Mouse (Mus musculus): ENCODE measurements around the gene Klk11. TPM values are rescaled to one million over a fixed set of nuclear protein-coding genes. Genes with fewer than 3 reads are reported as not detected.
A peak's percentile ranks its signal among the peaks of the same experiment; 100 is the strongest.

Gene Klk11
- total RNA-seq, 2 experiments from 2014 or later, result not detected

- Histone ChIP-seq H3K27ac (no peak overlapping the region), H3K4me3 (peak overlapping the region; percentile 56; the same call in 1 of the 2 replicates)
- intact Hi-C loops (cut with DNase I), result no loop called here
- no peak for TF ChIP-seq CTCF (IDR thresholded peaks at IDR 0.05)
- no peak for DNase-seq (ENCODE audit: extremely low spot score in 1 of 2, low spot score in 2 of 2)
Observed at GRCm38 (mm10) chr7:43797844-43798462, 23.5 kb downstream of the Klk11 start.

GRCm38 (mm10) chr7:43799876-43800275, 25.5 kb downstream of the Klk11 start:
- no peak overlapping the region for H3K4me3 ChIP-seq
- TF ChIP-seq CTCF (IDR thresholded peaks at IDR 0.05), result no peak
- intact Hi-C loops (cut with DNase I), result no loop called here
- no peak overlapping the region for H3K27ac ChIP-seq
- no peak for DNase-seq (ENCODE audit: extremely low spot score in 1 of 2, low spot score in 2 of 2)

GRCm38 (mm10) chr7:43810994-43811393, 36.6 kb downstream of the Klk11 start, which contains the start of gene Klk7:
Gene Klk7, plus strand, starts transcription at chr7:43811294.
- H3K27ac ChIP-seq, result no peak within 1 kb of the TSS
- intact Hi-C loops (cut with DNase I), result no loop called here

GRCm38 (mm10) chr7:43815211-43815610, 40.8 kb downstream of the Klk11 start:
- H3K27ac ChIP-seq, result no peak overlapping the region
- H3K4me3 ChIP-seq, result no peak overlapping the region
- no peak for DNase-seq (ENCODE audit: extremely low spot score in 1 of 2, low spot score in 2 of 2)
- TF ChIP-seq CTCF (IDR thresholded peaks at IDR 0.05), result no peak
- intact Hi-C loops (cut with DNase I), result no loop called here

More at GRCm38 (mm10) chr7:43810994-43811393, 36.6 kb downstream of the Klk11 start, which contains the start of gene Klk7:
- TF ChIP-seq CTCF (IDR thresholded peaks at IDR 0.05), result no peak
- DNase-seq (ENCODE audit: extremely low spot score in 1 of 2, low spot score in 2 of 2), result no peak
- no peak within 1 kb of the TSS for H3K4me3 ChIP-seq

- no peak overlapping the region for H3K4me3 ChIP-seq
- no peak for TF ChIP-seq CTCF (IDR thresholded peaks at IDR 0.05)
- no peak for DNase-seq (ENCODE audit: extremely low spot score in 1 of 2, low spot score in 2 of 2)
- no peak overlapping the region for H3K27ac ChIP-seq
- intact Hi-C loops (cut with DNase I), result no loop called here
Observed at GRCm38 (mm10) chr7:43816746-43817145, 42.3 kb downstream of the Klk11 start.

- no peak for DNase-seq (ENCODE audit: extremely low spot score in 1 of 2, low spot score in 2 of 2)
- Histone ChIP-seq H3K4me3 (no peak overlapping the region), H3K27ac (no peak overlapping the region)
- intact Hi-C loops (cut with DNase I), result no loop called here
- TF ChIP-seq CTCF (IDR thresholded peaks at IDR 0.05), result no peak
Observed at GRCm38 (mm10) chr7:43821581-43821980, 47.2 kb downstream of the Klk11 start.

- Histone ChIP-seq H3K27ac (no peak within 1 kb of the TSS), H3K4me3 (no peak within 1 kb of the TSS)
- DNase-seq (ENCODE audit: extremely low spot score in 1 of 2, low spot score in 2 of 2), result no peak
- TF ChIP-seq CTCF (IDR thresholded peaks at IDR 0.05), result no peak
- intact Hi-C loops (cut with DNase I), result no loop called here
Observed at GRCm38 (mm10) chr7:43824199-43824598, 49.8 kb downstream of the Klk11 start, which contains the start of gene Klk6. Gene Klk6, plus strand, starts transcription at chr7:43824499.

DNA sequence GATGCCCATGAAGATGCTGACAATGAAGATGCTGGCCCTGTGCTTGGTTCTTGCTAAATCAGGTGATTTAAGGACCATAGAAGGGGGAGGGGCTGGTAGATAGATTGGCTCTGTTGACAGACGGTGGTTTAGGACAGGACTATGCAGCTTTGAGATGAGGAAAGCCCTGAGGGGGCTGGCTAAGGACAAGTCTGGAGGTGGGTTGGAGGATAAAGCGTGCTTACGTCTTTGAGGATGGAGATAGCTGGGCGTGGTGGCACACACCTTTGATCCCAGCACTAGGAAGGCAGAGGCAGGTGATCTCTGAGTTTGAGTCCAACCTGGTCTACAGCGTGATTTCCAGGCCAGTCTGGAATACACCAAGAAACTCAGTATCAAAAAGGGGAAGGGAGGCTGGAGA, 51.7 kb downstream of the Klk11 start:
- intact Hi-C loops (cut with DNase I), result no loop called here
- no peak for DNase-seq (ENCODE audit: extremely low spot score in 1 of 2, low spot score in 2 of 2)
- Histone ChIP-seq H3K4me3 (no peak overlapping the region), H3K27ac (no peak overlapping the region)
- no peak for TF ChIP-seq CTCF (IDR thresholded peaks at IDR 0.05)

DNA sequence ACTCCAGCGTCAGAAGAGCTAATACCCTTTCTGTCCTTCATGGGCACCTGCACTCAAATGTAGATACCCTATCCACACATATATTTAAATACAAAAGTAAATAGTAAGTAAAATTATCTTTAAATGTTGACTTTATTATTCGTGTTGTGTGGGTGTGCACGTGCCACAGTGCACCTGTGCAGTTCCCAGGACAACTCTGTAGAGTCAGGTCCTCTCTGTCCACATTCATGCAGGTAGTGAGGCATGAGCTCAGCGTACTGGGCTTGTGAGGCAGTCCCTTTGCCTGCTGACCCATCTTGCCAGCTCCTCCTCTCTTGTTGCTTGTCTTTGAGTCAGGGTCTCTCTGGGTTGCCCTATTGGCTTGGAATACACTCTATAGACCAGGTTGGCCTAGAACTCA, 53.3 kb downstream of the Klk11 start:
- Histone ChIP-seq H3K4me3 (no peak overlapping the region), H3K27ac (no peak overlapping the region)
- intact Hi-C loops (cut with DNase I), result no loop called here
- DNase-seq (ENCODE audit: extremely low spot score in 1 of 2, low spot score in 2 of 2), result no peak
- no peak for TF ChIP-seq CTCF (IDR thresholded peaks at IDR 0.05)

Other genes starting within 250 kb of the Klk11 start
- 1 to 10 TPM; 3.7 to 4.7 TPM for gene Cd33, start 230.2 kb upstream of the Klk11 start, total RNA-seq (2021)
- 1 to 10 TPM; 5.2 to 5.5 TPM for gene Zfp658, start 212.3 kb upstream of the Klk11 start, total RNA-seq (2021)
- 10 to 100 TPM; 14.5 to 16.2 TPM for gene Zfp719, start 195.0 kb upstream of the Klk11 start, total RNA-seq (2021)
- under 1 TPM; 0.16 to 0.25 TPM for gene Zfp819, start 167.4 kb upstream of the Klk11 start, total RNA-seq (2021)
- gene Ceacam18, start 139.9 kb upstream of the Klk11 start, total RNA-seq (2021), result not detected
- 1 to 10 TPM; 1.3 to 1.5 TPM for gene Siglece, start 114.4 kb upstream of the Klk11 start, total RNA-seq (2021)
- gene Ctu1, start 102.6 kb upstream of the Klk11 start, total RNA-seq (2021), result 1 to 10 TPM; 8.5 to 8.9 TPM
- not detected for gene Klk14, start 84.2 kb upstream of the Klk11 start, total RNA-seq (2021)
- not detected for gene Klk13, start 62.0 kb upstream of the Klk11 start, total RNA-seq (2021)
- not detected for gene Klk12, start 5.7 kb upstream of the Klk11 start, total RNA-seq (2021)
- not detected for gene Klk10, start 6.4 kb downstream of the Klk11 start, total RNA-seq (2021)
- gene Klk9, start 17.3 kb downstream of the Klk11 start, total RNA-seq (2021), result not detected
- gene Klk8, start 23.0 kb downstream of the Klk11 start, total RNA-seq (2021), result 1 to 10 TPM; 2.3 to 3.7 TPM
- not detected for gene Klk7, start 36.7 kb downstream of the Klk11 start, total RNA-seq (2021)
- gene Klk6, start 49.9 kb downstream of the Klk11 start, total RNA-seq (2021), result 1 to 10 TPM in 1 of 2 experiments, not detected in 1; 2.0 TPM
- gene Klk5, start 67.4 kb downstream of the Klk11 start, total RNA-seq (2021), result not detected
- not detected for gene Klk4, start 106.6 kb downstream of the Klk11 start, total RNA-seq (2021)
- not detected for gene Klk15, start 159.1 kb downstream of the Klk11 start, total RNA-seq (2021)
- gene Klk1b8, start 176.1 kb downstream of the Klk11 start, total RNA-seq (2021), result not detected
- gene Klk1b1, start 192.1 kb downstream of the Klk11 start, total RNA-seq (2021), result not detected
- gene Klk1b9, start 201.5 kb downstream of the Klk11 start, total RNA-seq (2021), result not detected
- gene Klk1b11, start 221.3 kb downstream of the Klk11 start, total RNA-seq (2021), result not detected
- gene Klk1b26, start 237.6 kb downstream of the Klk11 start, total RNA-seq (2021), result not detected

Data from left cerebral cortex, adult 2 months (tissue).